11 mouse cellular contexts compared by ENCODE assay signal in the genomic region with DNA sequence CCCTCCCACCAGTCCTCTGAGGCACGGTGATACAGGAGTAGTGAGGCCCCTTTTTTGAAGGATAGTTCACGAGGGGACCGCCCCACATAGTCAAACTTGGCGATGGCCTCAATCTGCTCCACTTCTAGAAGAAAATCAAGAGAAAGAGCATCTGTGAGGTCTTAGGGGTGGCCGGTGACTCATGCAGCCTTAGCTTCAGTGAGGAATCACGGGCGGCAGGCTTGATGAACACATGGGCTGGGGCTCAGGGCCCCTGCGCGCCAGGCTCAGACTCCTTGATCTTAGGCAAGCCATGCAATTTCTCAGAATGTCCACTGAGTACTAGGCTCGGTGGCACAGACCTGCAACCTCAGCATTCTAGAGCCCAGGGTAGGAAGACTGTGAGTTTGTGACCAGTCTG.
"Had no signal": no experiment of that assay in that cellular context is flagged by ENCODE, and none has a peak within 500 bp of the region (broad histone marks: within the 10 kb centered on the region; RNA-seq: fewer than 3 reads in every experiment).

No protein-coding gene starts in this region.

- DNase-seq: kidney, postnatal 25 days; left cerebral cortex, postnatal 4 days; liver, postnatal 0 days; lung, embryonic 14.5 days; retina, postnatal 1 day; right cerebral cortex, postnatal 25 days; thymus, adult 2 months; thymus, postnatal 14 days had no signal

- ATAC-seq: liver, postnatal 0 days; lung, postnatal 0 days; midbrain, embryonic 13.5 days; midbrain, embryonic 16.5 days had no signal
